Mouse (Mus musculus) E14TG2a.4 (cell line): Measurements from ENCODE around the gene Orm1.

ENCODE experiments used
- H3K27me3 ChIP-seq: 2 replicates; pipeline ENCODE4 v1.6.1; 2014; ENCODE audit warnings: low read length, control low read depth; ENCODE audit not compliant: insufficient read depth
- H3K36me3 ChIP-seq: 2 replicates; pipeline ENCODE4 v1.6.1; 2014; ENCODE audit warnings: low read length, control low read depth; ENCODE audit not compliant: insufficient read depth
- H3K4me1 ChIP-seq: replicated peaks from 2 replicates; pipeline ENCODE4 v1.6.1; 2014; ENCODE audit warnings: low read depth, low read length, control low read depth
- H3K4me3 ChIP-seq: replicated peaks from 2 replicates; pipeline ENCODE4 v1.5.1; 2014; ENCODE audit warnings: mild to moderate bottlenecking, low read length
- H3K9me3 ChIP-seq: 2 replicates; pipeline ENCODE4 v1.6.1; 2014; ENCODE audit warnings: low read length, control low read depth
- CTCF ChIP-seq: conservative IDR thresholded peaks from 2 replicates; pipeline ENCODE4 v1.5.1; 2014; ENCODE audit warnings: low read length
- NANOG ChIP-seq: IDR thresholded peaks from 2 replicates; pipeline ENCODE4 v1.6.1; 2014; ENCODE audit warnings: borderline replicate concordance, low read length, mixed read lengths
- POU5F1 ChIP-seq: IDR thresholded peaks from 2 replicates; pipeline ENCODE4 v1.6.1; 2014; ENCODE audit warnings: low read length, borderline replicate concordance

Gene Orm1

DNA sequence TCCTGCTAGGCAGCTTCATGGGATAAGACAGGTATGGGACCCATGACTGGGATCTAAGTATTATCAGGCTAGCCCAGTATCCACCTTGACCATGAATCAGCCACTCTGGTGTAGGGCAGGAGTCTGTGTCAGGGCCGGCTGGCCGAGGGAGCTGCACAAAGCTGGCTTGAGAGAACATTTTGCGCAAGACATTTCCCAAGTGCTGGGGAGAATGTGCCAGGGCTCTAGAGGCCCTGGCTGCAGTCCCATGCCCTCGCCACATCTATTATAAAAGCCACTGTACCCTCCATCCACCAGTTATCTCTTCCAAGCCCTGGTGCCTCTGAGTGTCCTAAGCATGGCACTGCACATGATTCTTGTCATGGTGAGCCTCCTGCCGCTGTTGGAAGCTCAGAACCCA lies 17.8 kb downstream of the Orm1 start, which contains the start of gene Orm2:
TSS of gene Orm2 (plus strand) at position 300 of the 400 bp plus-strand sequence.
- Histone ChIP-seq H3K9me3 (no peaks in the 10 kb centered on the region), H3K4me3 (no peak within 1 kb of the TSS), H3K4me1 (no peaks in the 10 kb centered on the region), H3K36me3 (no peaks in the 10 kb centered on the region), H3K27me3 (no peaks in the 10 kb centered on the region; the same call in 1 of the 2 replicates)
- TF ChIP-seq CTCF (no peak), NANOG (no peak), POU5F1 (no peak)

GRCm38 (mm10) chr4:63368577-63368976 lies 24.2 kb downstream of the Orm1 start:
- H3K4me3 ChIP-seq = no peak overlapping the region
- H3K27me3 ChIP-seq = no peaks in the 10 kb centered on the region
- H3K36me3 ChIP-seq = peaks cover 46% of the 10 kb centered on the region
- no peaks in the 10 kb centered on the region for H3K9me3 ChIP-seq
- H3K4me1 ChIP-seq = peaks cover 9% of the 10 kb centered on the region; the same call in 1 of the 2 replicates
- TF ChIP-seq NANOG = no peak
- TF ChIP-seq CTCF = peak; percentile 96
- no peak for TF ChIP-seq POU5F1

- H3K27me3 ChIP-seq = no peaks in the 10 kb centered on the region
Measured at GRCm38 (mm10) chr4:63370897-63371296, 26.5 kb downstream of the Orm1 start.

GRCm38 (mm10) chr4:63371890-63372289 lies 27.5 kb downstream of the Orm1 start:
- Histone ChIP-seq H3K27me3 (no peaks in the 10 kb centered on the region), H3K9me3 (no peaks in the 10 kb centered on the region), H3K4me3 (no peak overlapping the region), H3K4me1 (peaks cover 20% of the 10 kb centered on the region), H3K36me3 (peaks cover 72% of the 10 kb centered on the region)
- no peak for TF ChIP-seq NANOG
- peak; percentile 25; the same call in 1 of the 2 replicates for TF ChIP-seq CTCF
- no peak for TF ChIP-seq POU5F1

More at GRCm38 (mm10) chr4:63370897-63371296, 26.5 kb downstream of the Orm1 start:
- no peak for TF ChIP-seq POU5F1
- no peak for TF ChIP-seq CTCF
- no peak for TF ChIP-seq NANOG
- Histone ChIP-seq H3K9me3 (no peaks in the 10 kb centered on the region), H3K36me3 (peaks cover 62% of the 10 kb centered on the region), H3K4me3 (no peak overlapping the region), H3K4me1 (peaks cover 20% of the 10 kb centered on the region)

- peaks cover 79% of the 10 kb centered on the region for H3K36me3 ChIP-seq
- no peak for TF ChIP-seq POU5F1
- TF ChIP-seq CTCF = no peak
- no peak for TF ChIP-seq NANOG
- H3K27me3 ChIP-seq = no peaks in the 10 kb centered on the region
- H3K4me3 ChIP-seq = no peak overlapping the region
- no peaks in the 10 kb centered on the region for H3K9me3 ChIP-seq
- H3K4me1 ChIP-seq = peaks cover 11% of the 10 kb centered on the region; the same call in 1 of the 2 replicates
Measured at GRCm38 (mm10) chr4:63373404-63373803, 29.0 kb downstream of the Orm1 start.

DNA sequence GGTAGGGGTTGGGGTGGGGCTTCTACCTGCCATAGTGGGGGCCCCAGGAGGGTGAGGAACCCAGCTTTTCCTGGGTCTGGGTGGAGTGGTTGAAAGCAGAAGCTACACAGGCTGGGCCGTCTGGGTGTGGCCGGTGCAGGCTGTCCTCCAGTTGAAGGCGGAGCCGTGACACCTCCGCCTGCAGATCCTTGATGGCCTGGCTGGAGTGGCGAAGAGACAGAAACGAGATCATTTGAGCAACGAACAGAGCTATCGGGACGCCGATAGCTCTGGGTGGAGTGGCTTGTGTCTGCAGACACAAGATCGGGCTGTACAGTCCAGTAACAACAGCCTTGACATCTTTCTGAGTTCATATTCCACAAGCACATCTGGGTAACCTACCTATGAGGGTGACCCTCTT lies 30.0 kb downstream of the Orm1 start:
- H3K27me3 ChIP-seq = no peaks in the 10 kb centered on the region
- no peak overlapping the region for H3K4me3 ChIP-seq
- peaks cover 82% of the 10 kb centered on the region for H3K36me3 ChIP-seq
- no peaks in the 10 kb centered on the region for H3K9me3 ChIP-seq
- peaks cover 11% of the 10 kb centered on the region; the same call in 1 of the 2 replicates for H3K4me1 ChIP-seq
- TF ChIP-seq POU5F1 (no peak), NANOG (no peak), CTCF (no peak)

- H3K27me3 ChIP-seq = no peaks in the 10 kb centered on the region
- TF ChIP-seq POU5F1 = no peak
- no peak for TF ChIP-seq NANOG
- no peak for TF ChIP-seq CTCF
- H3K4me3 ChIP-seq = no peak overlapping the region
- no peaks in the 10 kb centered on the region for H3K9me3 ChIP-seq
- peaks cover 84% of the 10 kb centered on the region for H3K36me3 ChIP-seq
- peaks cover 11% of the 10 kb centered on the region; the same call in 1 of the 2 replicates for H3K4me1 ChIP-seq
Measured at GRCm38 (mm10) chr4:63375367-63375766, 31.0 kb downstream of the Orm1 start.

GRCm38 (mm10) chr4:63377483-63377882 lies 33.1 kb downstream of the Orm1 start:
- no peaks in the 10 kb centered on the region for H3K27me3 ChIP-seq
- H3K4me1 ChIP-seq = peaks cover 11% of the 10 kb centered on the region; the same call in 1 of the 2 replicates
- peaks cover 91% of the 10 kb centered on the region for H3K36me3 ChIP-seq
- H3K4me3 ChIP-seq = no peak overlapping the region
- no peak for TF ChIP-seq POU5F1
- TF ChIP-seq NANOG = no peak
- TF ChIP-seq CTCF = no peak
- H3K9me3 ChIP-seq = no peaks in the 10 kb centered on the region

- Histone ChIP-seq H3K36me3 (peaks cover 67% of the 10 kb centered on the region), H3K4me1 (peaks cover 16% of the 10 kb centered on the region)
Measured at GRCm38 (mm10) chr4:63382676-63383369, 38.5 kb downstream of the Orm1 start.

More at GRCm38 (mm10) chr4:63382676-63383369, 38.5 kb downstream of the Orm1 start:
- no peaks in the 10 kb centered on the region for H3K27me3 ChIP-seq
- no peaks in the 10 kb centered on the region for H3K9me3 ChIP-seq
- TF ChIP-seq NANOG = no peak
- no peak for TF ChIP-seq POU5F1
- TF ChIP-seq CTCF = no peak
- H3K4me3 ChIP-seq = no peak overlapping the region
